Mouse (Mus musculus) myocyte (in vitro differentiated cells): ENCODE results near the gene Zfp36.

Experiments
- CEBPB ChIP-seq: IDR thresholded peaks from 2 replicates; pipeline ENCODE4 v1.6.1; 2011; ENCODE audit warnings: mild to moderate bottlenecking, moderate library complexity; ENCODE audit not compliant: poor library complexity, insufficient read depth, severe bottlenecking
- E2F4 ChIP-seq: IDR thresholded peaks from one replicate; pipeline ENCODE4 v1.6.1; 2011; ENCODE audit warnings: mild to moderate bottlenecking, control low read depth, moderate library complexity; ENCODE audit not compliant: insufficient read depth
- MAX ChIP-seq: IDR thresholded peaks from one replicate; pipeline ENCODE4 v1.6.1; 2011; ENCODE audit warnings: low read depth, mild to moderate bottlenecking, control low read depth
- MYOD1 ChIP-seq, 3 experiments: IDR thresholded peaks; one replicate each; pipeline ENCODE4 v1.6.1; 2011; ENCODE audit warnings: control low read depth in 2 of 3, low read depth in 2 of 3, mild to moderate bottlenecking in 2 of 3, moderate library complexity in 1 of 3; ENCODE audit not compliant: insufficient read length in 2 of 3, control insufficient read depth in 1 of 3
- MYOG ChIP-seq, 3 experiments: IDR thresholded peaks; one replicate each; pipeline ENCODE4 v1.6.1; 2011; ENCODE audit warnings: control low read depth in 2 of 3, low read depth in 2 of 3, mild to moderate bottlenecking in 2 of 3; ENCODE audit not compliant: insufficient read length in 2 of 3, control insufficient read depth in 1 of 3, insufficient read depth in 1 of 3
- POLR2A ChIP-seq: IDR thresholded peaks from one replicate; pipeline ENCODE4 v1.6.1; 2011; ENCODE audit warnings: low read depth, mild to moderate bottlenecking, control low read depth, moderate library complexity; ENCODE audit not compliant: insufficient read length
- POLR2AphosphoS2 ChIP-seq: IDR thresholded peaks from one replicate; pipeline ENCODE4 v1.6.1; 2011; ENCODE audit warnings: low read depth, control low read depth; ENCODE audit not compliant: insufficient read length
- REST ChIP-seq: IDR thresholded peaks from one replicate; pipeline ENCODE4 v1.6.1; 2011; ENCODE audit warnings: mild to moderate bottlenecking, control low read depth, moderate library complexity; ENCODE audit not compliant: insufficient read depth, insufficient read length
- SRF ChIP-seq: IDR thresholded peaks from one replicate; pipeline ENCODE4 v1.6.1; 2011; ENCODE audit warnings: low read depth; ENCODE audit not compliant: control insufficient read depth, insufficient read length
- TCF12 ChIP-seq: IDR thresholded peaks from one replicate; pipeline ENCODE4 v1.6.1; 2011; ENCODE audit warnings: mild to moderate bottlenecking, control low read depth; ENCODE audit not compliant: poor library complexity, insufficient read depth, severe bottlenecking
- TCF3 ChIP-seq: IDR thresholded peaks from one replicate; pipeline ENCODE4 v1.6.1; 2011; ENCODE audit warnings: low read depth, control low read depth; ENCODE audit not compliant: insufficient read length
- USF1 ChIP-seq: IDR thresholded peaks from one replicate; pipeline ENCODE4 v1.6.1; 2011; ENCODE audit warnings: low read depth, mild to moderate bottlenecking, control low read depth, moderate library complexity

DNA sequence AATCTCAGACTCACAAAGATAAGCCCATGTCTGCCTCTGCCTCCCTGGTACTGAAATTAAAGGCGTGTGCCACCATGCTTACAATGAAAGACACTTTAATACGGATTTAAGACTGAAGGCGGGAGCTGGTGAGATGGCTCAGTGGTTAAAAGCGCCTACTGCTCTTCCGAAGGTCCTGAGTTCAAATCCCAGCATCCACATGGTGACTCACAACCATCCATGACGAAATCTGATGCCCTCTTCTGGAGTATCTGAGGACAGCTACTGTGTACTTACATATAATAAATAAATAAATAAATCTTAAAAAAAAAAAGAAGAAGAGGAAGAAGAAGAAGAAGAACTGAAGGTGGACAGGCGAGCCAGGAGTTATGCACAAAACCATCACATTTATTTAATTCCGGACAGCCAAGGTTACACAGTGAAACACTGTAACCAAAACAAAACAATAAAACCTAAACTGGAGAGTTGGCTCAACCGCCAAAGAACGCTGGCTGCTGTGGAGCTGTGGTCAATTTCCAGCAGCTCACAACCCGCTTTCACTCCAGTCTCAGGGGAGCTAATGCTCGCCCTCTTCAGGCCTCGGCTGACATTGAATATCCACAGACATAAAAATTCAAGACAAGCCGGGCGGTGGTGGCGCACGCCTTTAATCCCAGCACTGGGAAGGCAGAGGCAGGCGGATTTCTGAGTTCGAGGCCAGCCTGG, 40.7 kb downstream of the Zfp36 start:
- TF ChIP-seq POLR2A = no peak
- no peak for TF ChIP-seq USF1
- TF ChIP-seq MAX = no peak
- no peak for TF ChIP-seq CEBPB
- no peak for TF ChIP-seq POLR2AphosphoS2
- no peak for TF ChIP-seq TCF3
- TF ChIP-seq MYOG (IDR thresholded peaks at IDR 0.05; ENCODE audit: control insufficient read depth in 1 of 3, insufficient read depth in 1 of 3, insufficient read length in 2 of 3, low read depth in 2 of 3) = no peak
- TF ChIP-seq REST = no peak
- TF ChIP-seq TCF12 = no peak
- no peak for TF ChIP-seq E2F4
- TF ChIP-seq SRF = no peak
- no peak for TF ChIP-seq MYOD1 (IDR thresholded peaks at IDR 0.05; ENCODE audit: control insufficient read depth in 1 of 3, insufficient read length in 2 of 3, low read depth in 2 of 3)
